Comparison of ENCODE assay signal across 8 mouse cellular contexts in genomic region chr9:72664409-72665351, GRCm38 (mm10). TPM values are rescaled to one million over a fixed set of nuclear protein-coding genes. Genes with fewer than 3 reads are reported as not detected.
A peak's percentile ranks its signal among the peaks of the same experiment; 100 is the strongest.
DNase-seq lines count a peak whose midpoint lies in the region; ATAC-seq and TF ChIP-seq lines count a peak whose summit lies in the region.

No protein-coding gene starts in this region.

- peaks cover 48% of the 10 kb centered on the region for H3K36me3 ChIP-seq in kidney, embryonic 14.5 days (ENCODE audit: control insufficient read depth, insufficient read depth, low read length)
- peaks cover 26% of the 10 kb centered on the region for H3K36me3 ChIP-seq in ES-E14 (ENCODE audit: control insufficient read depth, insufficient read depth, low read length, poor library complexity, severe bottlenecking)
- peaks cover 59% of the 10 kb centered on the region for H3K36me3 ChIP-seq in forebrain, embryonic 10.5 days (replicated peaks)
- peaks cover 9% of the 10 kb centered on the region; the same call in 1 of the 2 replicates for H3K36me3 ChIP-seq in limb, embryonic 11.5 days (ENCODE audit: control insufficient read depth, insufficient read depth, low read length)
- no peaks in the 10 kb centered on the region for H3K36me3 ChIP-seq in stomach, embryonic 16.5 days (ENCODE audit: control insufficient read depth, insufficient read depth, low read length)

- H3K27ac ChIP-seq in kidney, embryonic 14.5 days (ENCODE audit: low read depth, low read length) = peak overlapping the region; percentile 100; the same call in 1 of the 2 replicates
- peak overlapping the region; percentile 51; the same call in 1 of the 2 replicates for H3K27ac ChIP-seq in ES-E14 (ENCODE audit: insufficient read depth, low read depth, low read length, poor library complexity, severe bottlenecking)
- H3K27ac ChIP-seq in forebrain, embryonic 10.5 days = peak overlapping the region; percentile 99
- H3K27ac ChIP-seq in limb, embryonic 11.5 days (replicated peaks; ENCODE audit: low read depth, low read length) = peak overlapping the region; percentile 21; the same call in 1 of the 2 replicates
- H3K27ac ChIP-seq in stomach, embryonic 16.5 days (ENCODE audit: low read length) = peak overlapping the region; percentile 57

- H3K27me3 ChIP-seq in kidney, embryonic 14.5 days (ENCODE audit: control insufficient read depth, insufficient read depth, low read length) = no peaks in the 10 kb centered on the region
- H3K27me3 ChIP-seq in forebrain, embryonic 10.5 days (ENCODE audit: poor library complexity, severe bottlenecking) = no peaks in the 10 kb centered on the region
- no peaks in the 10 kb centered on the region for H3K27me3 ChIP-seq in limb, embryonic 11.5 days (ENCODE audit: control insufficient read depth, insufficient read depth, low read length)
- H3K27me3 ChIP-seq in stomach, embryonic 16.5 days (ENCODE audit: control insufficient read depth, insufficient read depth, low read length) = no peaks in the 10 kb centered on the region

- peak overlapping the region; percentile 90 for H3K4me2 ChIP-seq in kidney, embryonic 14.5 days (replicated peaks; ENCODE audit: low read depth, low read length)
- peak overlapping the region; percentile 89 for H3K4me2 ChIP-seq in limb, embryonic 11.5 days (ENCODE audit: low read depth, severe bottlenecking)
- H3K4me2 ChIP-seq in stomach, embryonic 16.5 days (ENCODE audit: low read depth, low read length) = peak overlapping the region; percentile 96

- ATAC-seq in kidney, embryonic 14.5 days (ENCODE audit: low FRiP score, low TSS enrichment) = no peak
- ATAC-seq in limb, embryonic 11.5 days (ENCODE audit: insufficient number of reproducible peaks, low FRiP score, low TSS enrichment, low read depth) = no peak
- ATAC-seq in stomach, embryonic 16.5 days (ENCODE audit: insufficient read depth, low FRiP score) = no peak

- in situ Hi-C loops in ES-E14 (cut with MboI; ENCODE audit: low sequenced_read_pairs in 2 of 2, unreplicated experiment in 2 of 2) = no loop called here

- 42% methylated on average over 12 of the region's 12 CpGs for WGBS in kidney, embryonic 14.5 days
- 74% methylated on average over 12 of the region's 12 CpGs for WGBS in forebrain, embryonic 10.5 days
- WGBS in limb, embryonic 11.5 days = 65% methylated on average over 12 of the region's 12 CpGs
- WGBS in stomach, embryonic 16.5 days = 26% methylated on average over 12 of the region's 12 CpGs

- H3K9ac ChIP-seq in kidney, embryonic 14.5 days (ENCODE audit: low read depth, low read length) = peak overlapping the region; percentile 100
- peak overlapping the region; percentile 99; the same call in 1 of the 2 replicates for H3K9ac ChIP-seq in ES-E14 (ENCODE audit: insufficient read depth, low read depth, low read length, poor library complexity, severe bottlenecking)
- peak overlapping the region; percentile 100 for H3K9ac ChIP-seq in limb, embryonic 11.5 days (ENCODE audit: low read length)
- peak overlapping the region; percentile 100 for H3K9ac ChIP-seq in stomach, embryonic 16.5 days (ENCODE audit: low read length)

- H3K4me3 ChIP-seq in kidney, embryonic 14.5 days (ENCODE audit: low read length) = peak overlapping the region; percentile 98
- H3K4me3 ChIP-seq in ES-E14 (ENCODE audit: insufficient read depth in 1 of 2, low read depth in 1 of 2, low read length in 2 of 2, poor library complexity in 1 of 2, severe bottlenecking in 1 of 2) = peak overlapping the region; percentile 95 to 100
- peak overlapping the region; percentile 76 for H3K4me3 ChIP-seq in forebrain, embryonic 10.5 days
- peak overlapping the region; percentile 99 for H3K4me3 ChIP-seq in limb, embryonic 11.5 days (ENCODE audit: low read depth, low read length)
- peak overlapping the region; percentile 95 for H3K4me3 ChIP-seq in stomach, embryonic 16.5 days (replicated peaks; ENCODE audit: low read length)

- DNase-seq in kidney, postnatal 10 days = no peak
- DNase-seq in ES-E14 (ENCODE audit: low read depth, low spot score) = no peak
- no peak for DNase-seq in forebrain, embryonic 10.5 days (ENCODE audit: extremely low spot score, low spot score)
- DNase-seq in limb, embryonic 11.5 days (ENCODE audit: low spot score) = no peak
- DNase-seq in gastrocnemius, postnatal 4 days (ENCODE audit: low spot score in 2 of 2) = no peak
- DNase-seq in spleen, postnatal 10 days (ENCODE audit: low spot score in 2 of 2) = no peak

- H3K9me3 ChIP-seq in kidney, embryonic 14.5 days (ENCODE audit: control insufficient read depth, low read length) = no peaks in the 10 kb centered on the region
- H3K9me3 ChIP-seq in ES-E14 (ENCODE audit: control insufficient read depth, insufficient read depth, low read depth, low read length) = no peaks in the 10 kb centered on the region
- H3K9me3 ChIP-seq in forebrain, embryonic 10.5 days = no peaks in the 10 kb centered on the region
- H3K9me3 ChIP-seq in limb, embryonic 11.5 days (ENCODE audit: control insufficient read depth, low read length) = no peaks in the 10 kb centered on the region
- no peaks in the 10 kb centered on the region for H3K9me3 ChIP-seq in stomach, embryonic 16.5 days (replicated peaks; ENCODE audit: control insufficient read depth, low read length)

- H3K4me1 ChIP-seq in kidney, embryonic 14.5 days (ENCODE audit: control insufficient read depth, insufficient read depth, low read length) = peaks cover 26% of the 10 kb centered on the region
- H3K4me1 ChIP-seq in ES-E14 (ENCODE audit: control insufficient read depth in 2 of 2, insufficient read depth in 2 of 2, low read length in 2 of 2, poor library complexity in 1 of 2) = peaks cover 7 to 11% of the 10 kb centered on the region in 2 experiments; a peak in 2 of 4 replicates
- H3K4me1 ChIP-seq in forebrain, embryonic 10.5 days = peaks cover 57% of the 10 kb centered on the region
- peaks cover 19% of the 10 kb centered on the region for H3K4me1 ChIP-seq in limb, embryonic 11.5 days (ENCODE audit: control insufficient read depth, insufficient read depth, low read length)
- peaks cover 31% of the 10 kb centered on the region for H3K4me1 ChIP-seq in stomach, embryonic 16.5 days (ENCODE audit: control insufficient read depth, insufficient read depth, low read length)

TF ChIP-seq in ES-E14, 5 proteins besides CTCF, POLR2A, EP300 and RAD21:
- TF ChIP-seq MAFK (IDR thresholded peaks at IDR 0.05; ENCODE audit: insufficient read depth, low read depth, low read length) = no peak
- no peak for TF ChIP-seq ZNF384 (IDR thresholded peaks at IDR 0.05; ENCODE audit: low read depth, low read length)
- no peak for TF ChIP-seq HCFC1 (IDR thresholded peaks at IDR 0.05; ENCODE audit: borderline replicate concordance, insufficient read depth, low read length)
- no peak for TF ChIP-seq CHD2 (IDR thresholded peaks at IDR 0.05; ENCODE audit: low read depth, low read length)
- no peak for TF ChIP-seq ZC3H11A (IDR thresholded peaks at IDR 0.05; ENCODE audit: borderline replicate concordance, low read depth, low read length)

RNA-seq across cellular contexts. Expression of gene Nedd4, which starts 2.5 kb away (rescaled TPM):
- 448 and 806 TPM in 2 replicates for polyA plus RNA-seq in kidney, embryonic 14.5 days (2014; fragmentation: Nextera tagmentation; extraction: Ambion mirVana)
- total RNA-seq in ES-E14 (2012; rRNA removed) = 302 and 324 TPM in 2 replicates
- polyA plus RNA-seq in forebrain, embryonic 10.5 days (2016; fragmentation: Nextera tagmentation; extraction: Ambion mirVana) = 634 and 643 TPM in 2 replicates
- polyA plus RNA-seq in limb, embryonic 11.5 days (2014; fragmentation: Nextera tagmentation; extraction: Ambion mirVana) = 815 and 849 TPM in 2 replicates
- 548 TPM in 2 replicates for polyA plus RNA-seq in stomach, embryonic 16.5 days (2015; fragmentation: Nextera tagmentation; extraction: Ambion mirVana)
- total RNA-seq in gastrocnemius, postnatal 4 days (2021) = 100 to 1,000 TPM; 884 to 908 TPM

Comparison
In these comparisons a context has a peak if more than half of its experiments do, and no peak if none do; other contexts are left out.
1. H3K27ac ChIP-seq: peak in every context shown above with its lines; median percentile 100 in kidney, embryonic 14.5 days; 99 in forebrain, embryonic 10.5 days; 57 in stomach, embryonic 16.5 days; 51 in ES-E14; 21 in limb, embryonic 11.5 days.